Mouse (Mus musculus) G1E-ER4 (cell line): Measurements from ENCODE around the gene Il1r1. TPM values are rescaled to one million over a fixed set of nuclear protein-coding genes. Genes with fewer than 3 reads are reported as not detected.

Experiments
- GATA1 ChIP-seq: IDR thresholded peaks from one replicate; pipeline ENCODE4 v1.8.0; 2012; ENCODE audit warnings: low read length, inconsistent platforms
- polyA plus RNA-seq: library from polyadenylated mRNA; stranded (reverse); fragments of >175 nt; gene quantifications from 2 replicates; pipeline ENCODE4 v1.2.3, GENCODE M21; 2012

Gene Il1r1
- not detected in 2 replicates for polyA plus RNA-seq

DNA sequence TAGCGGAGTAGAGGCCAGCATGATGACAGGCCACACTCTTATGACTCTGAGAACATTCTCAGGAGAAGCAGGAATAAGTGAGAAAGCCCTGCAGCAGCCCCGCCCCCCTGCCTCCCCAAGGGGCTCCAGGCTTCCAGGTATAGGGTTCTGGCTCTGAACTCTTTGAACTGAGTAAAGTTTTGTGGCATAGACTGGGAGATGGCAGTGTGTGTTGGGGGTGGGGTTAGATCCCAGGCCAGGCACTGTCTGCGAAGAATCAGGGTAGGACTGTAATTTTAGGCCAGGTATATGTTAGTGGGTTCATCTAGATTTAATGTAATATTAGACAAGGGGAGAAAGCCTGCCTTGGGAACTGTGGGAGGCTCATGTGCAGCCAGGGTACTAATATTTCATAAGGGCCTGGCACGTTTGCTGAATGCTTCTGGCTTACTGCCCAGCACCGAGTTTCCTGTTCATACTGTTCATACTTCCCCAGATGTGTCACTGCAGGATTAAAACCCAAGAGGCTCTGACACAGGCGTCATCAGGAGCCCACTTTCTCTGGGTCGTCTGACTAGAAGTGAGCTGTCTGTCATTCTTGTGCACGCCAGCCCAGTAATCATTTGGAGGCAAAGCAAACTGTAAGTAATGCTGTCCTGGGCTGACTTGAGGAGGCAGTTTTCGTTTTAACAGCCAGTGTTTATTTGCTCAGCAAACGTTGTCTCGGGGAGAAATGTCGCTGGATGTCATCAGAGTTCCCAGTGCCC is at the start of gene Il1r1:
Gene Il1r1 (plus strand): TSS at position 542 of the 746 bp plus-strand sequence.
- no peak for TF ChIP-seq GATA1

DNA sequence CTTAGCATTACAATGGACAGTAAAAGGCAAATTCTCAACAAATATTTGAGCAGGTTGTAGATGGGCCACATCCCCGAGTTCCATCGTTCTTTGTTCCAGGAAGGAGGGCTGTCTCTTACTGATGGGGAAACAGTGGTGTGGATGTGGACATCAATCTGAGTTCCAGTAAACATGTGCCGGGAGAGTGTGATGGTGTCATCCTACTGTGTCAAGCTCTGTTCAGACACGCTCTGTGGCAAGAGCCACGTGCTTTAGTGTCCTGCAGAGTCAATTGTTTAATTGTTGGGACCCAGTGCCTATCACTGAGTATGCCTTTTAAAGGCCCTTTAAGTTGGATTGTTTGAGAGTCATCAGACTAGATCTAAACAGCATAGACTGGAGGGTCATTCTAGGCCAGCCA is 49.8 kb upstream of the Il1r1 start:
- no peak for TF ChIP-seq GATA1

- TF ChIP-seq GATA1: no peak
Measured at GRCm38 (mm10) chr1:40175797-40176196, 49.1 kb upstream of the Il1r1 start.

GRCm38 (mm10) chr1:40179031-40179430 is 45.8 kb upstream of the Il1r1 start:
- no peak for TF ChIP-seq GATA1

DNA sequence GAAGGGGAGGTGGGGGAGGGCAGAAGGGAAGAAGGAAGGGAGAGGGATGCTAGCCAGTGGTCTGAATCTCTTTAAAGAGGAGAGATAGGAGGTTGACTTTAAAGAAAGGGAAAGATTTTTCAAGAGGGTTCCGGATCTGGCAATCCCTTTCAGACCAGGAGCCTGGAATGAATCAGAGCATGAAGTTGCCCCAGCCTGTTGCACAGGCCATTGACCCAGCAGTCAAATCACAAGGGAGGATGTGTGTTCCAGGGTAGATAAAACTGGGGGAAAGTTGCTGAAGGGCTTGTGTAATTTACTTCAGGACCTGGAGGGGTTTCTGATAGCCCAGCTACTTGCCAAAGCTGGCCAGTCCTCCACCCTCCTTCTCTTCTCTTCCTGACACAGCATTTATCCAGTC is 45.4 kb upstream of the Il1r1 start:
- TF ChIP-seq GATA1: no peak

- no peak for TF ChIP-seq GATA1
Measured at GRCm38 (mm10) chr1:40180861-40181260, 44.0 kb upstream of the Il1r1 start.

- no peak for TF ChIP-seq GATA1
Measured at GRCm38 (mm10) chr1:40181716-40182115, 43.2 kb upstream of the Il1r1 start.

- TF ChIP-seq GATA1: no peak
Measured at GRCm38 (mm10) chr1:40183410-40183809, 41.5 kb upstream of the Il1r1 start.

DNA sequence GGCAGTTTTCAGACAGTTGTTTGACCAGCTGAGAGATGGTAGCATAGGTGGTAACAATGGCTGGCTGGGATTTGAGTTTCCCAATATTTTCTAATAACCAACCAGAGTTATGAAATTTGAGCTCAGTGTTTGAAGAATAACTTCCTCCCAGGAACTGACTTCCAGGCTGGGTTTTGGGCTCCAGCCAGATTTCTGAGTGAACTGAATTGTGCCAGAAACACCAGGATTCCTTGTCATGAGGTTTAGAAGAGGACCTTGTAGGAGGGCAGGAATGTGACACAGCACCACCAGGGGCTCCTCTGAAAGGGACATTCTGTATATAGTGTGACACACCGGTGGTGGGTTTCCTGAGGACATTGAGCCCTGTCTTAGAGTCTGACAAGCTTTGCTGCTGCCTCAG is 36.9 kb upstream of the Il1r1 start:
- TF ChIP-seq GATA1: no peak

GRCm38 (mm10) chr1:40190025-40190424 is 34.9 kb upstream of the Il1r1 start:
- no peak for TF ChIP-seq GATA1

- no peak for TF ChIP-seq GATA1
Measured at GRCm38 (mm10) chr1:40190837-40191236, 34.0 kb upstream of the Il1r1 start.

GRCm38 (mm10) chr1:40194279-40194678 is 30.6 kb upstream of the Il1r1 start:
- no peak for TF ChIP-seq GATA1

DNA sequence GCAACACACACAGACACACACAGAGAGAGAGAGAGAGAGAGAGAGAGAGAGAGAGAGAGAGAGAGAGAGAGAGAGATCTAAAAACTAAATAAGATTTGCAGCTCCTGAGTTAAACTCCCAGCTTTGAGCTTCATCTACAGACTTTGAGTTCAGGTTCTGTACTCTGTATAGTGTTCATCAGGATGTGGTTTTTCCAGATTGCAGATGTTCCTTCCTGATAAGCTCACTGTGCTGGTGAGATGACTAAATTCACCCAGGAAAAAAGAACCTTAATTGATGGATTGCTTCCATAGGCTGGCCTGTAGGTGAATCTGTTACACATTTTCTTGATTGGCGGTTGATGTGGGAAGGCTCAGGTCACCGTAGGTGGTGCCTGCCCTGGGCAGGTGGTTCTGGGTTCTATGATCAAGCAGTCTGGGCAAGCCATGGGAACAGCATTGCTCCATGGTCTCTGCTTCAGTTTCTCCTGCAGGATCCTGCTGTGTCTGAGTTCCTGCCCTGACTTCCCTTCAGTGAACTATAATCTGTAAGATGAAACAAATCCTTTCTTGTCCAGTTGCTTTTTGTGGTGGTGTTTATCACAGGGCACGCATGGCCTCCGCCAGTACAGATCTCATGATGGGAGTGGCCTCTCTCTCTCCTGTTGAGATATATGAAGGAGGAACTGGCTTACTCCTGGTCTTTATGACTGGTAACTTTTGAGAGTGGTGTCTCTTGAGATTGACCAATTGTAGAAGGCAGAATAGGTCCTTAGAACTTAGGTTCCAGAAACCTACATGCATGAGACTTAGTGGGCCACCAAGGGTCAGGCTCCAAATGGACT is 11.3 kb upstream of the Il1r1 start:
- no peak for TF ChIP-seq GATA1

DNA sequence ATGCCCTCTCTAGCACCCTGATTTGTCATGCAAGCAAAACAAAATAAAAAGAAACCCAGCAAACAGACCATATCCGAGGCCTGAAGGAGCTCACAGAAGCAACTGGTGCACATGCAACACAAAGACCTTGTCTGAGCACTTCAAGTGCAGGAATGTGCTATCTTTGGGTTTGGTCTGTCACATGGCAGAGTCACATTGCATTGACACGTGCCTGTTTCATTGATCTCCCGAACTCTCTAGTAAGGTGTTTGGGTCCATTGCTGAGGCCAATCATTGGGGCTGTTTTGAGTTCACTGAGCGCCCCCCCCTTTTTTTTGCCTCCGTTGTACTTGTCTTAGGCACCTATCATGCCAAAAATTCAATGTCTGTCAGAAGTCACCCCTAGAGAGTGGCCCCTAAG is 7.4 kb upstream of the Il1r1 start:
- no peak for TF ChIP-seq GATA1

DNA sequence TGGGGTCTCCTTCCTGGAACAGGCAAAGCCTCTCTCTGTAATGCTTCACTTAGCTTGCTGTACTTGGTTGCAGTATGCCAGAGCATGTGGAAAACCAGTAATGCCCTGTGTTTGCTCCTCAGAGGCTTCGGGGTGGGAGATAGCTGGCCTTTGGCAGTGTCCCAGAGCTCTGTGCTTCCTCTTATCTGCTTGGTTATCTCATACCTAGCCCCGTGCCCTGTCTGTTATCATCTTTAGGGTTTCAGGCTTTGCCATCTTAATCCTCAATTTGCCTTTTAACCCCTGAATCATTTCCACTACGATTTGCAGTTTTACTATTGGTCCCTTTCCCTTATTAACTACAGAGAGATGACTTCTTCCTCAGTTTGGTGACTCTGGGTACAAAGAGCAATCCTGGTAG is 6.3 kb upstream of the Il1r1 start:
- TF ChIP-seq GATA1: no peak

DNA sequence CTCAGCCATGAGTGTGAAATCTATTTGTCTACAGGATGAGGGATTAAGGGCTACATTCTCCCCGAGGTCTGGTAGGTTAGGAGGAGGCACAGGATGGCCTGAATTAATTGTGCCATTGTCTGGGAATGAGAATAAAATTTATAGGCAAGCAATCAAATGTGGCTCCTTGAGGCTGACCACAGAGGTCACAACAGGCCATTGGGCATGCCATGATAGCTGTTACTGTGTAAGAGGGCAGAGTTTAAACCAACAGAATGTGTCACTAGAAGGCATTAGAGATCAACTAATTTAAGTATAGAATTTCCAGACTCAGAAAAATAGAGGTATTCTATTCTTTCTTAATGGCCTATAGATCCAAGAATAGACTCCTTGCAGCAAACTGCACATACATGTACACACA is 4.3 kb upstream of the Il1r1 start:
- TF ChIP-seq GATA1: no peak

- TF ChIP-seq GATA1: no peak
Measured at GRCm38 (mm10) chr1:40221864-40222263, 3.0 kb upstream of the Il1r1 start.

DNA sequence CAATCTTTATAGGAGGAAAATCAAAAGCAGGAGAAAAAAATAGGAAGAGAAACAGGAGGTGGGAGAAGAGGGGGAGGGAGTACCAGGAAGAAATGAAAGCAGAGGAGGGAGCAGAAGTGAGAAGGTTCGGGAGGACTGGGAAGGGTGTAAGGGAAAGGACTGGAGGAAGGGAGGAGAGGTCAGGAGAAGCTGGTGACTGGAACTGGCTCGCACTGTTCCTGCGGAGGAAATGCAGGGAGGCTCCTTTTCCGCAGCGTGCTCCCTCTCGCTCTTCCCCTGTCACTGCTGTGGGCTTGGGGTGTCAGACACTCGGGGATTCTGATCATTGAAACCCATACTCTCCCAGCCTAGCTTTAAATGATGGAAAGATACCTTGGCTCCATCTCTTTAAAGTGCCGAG is 2.2 kb upstream of the Il1r1 start:
- TF ChIP-seq GATA1: no peak
